Comparison of ENCODE assay signal across 11 mouse cellular contexts in the genomic region with DNA sequence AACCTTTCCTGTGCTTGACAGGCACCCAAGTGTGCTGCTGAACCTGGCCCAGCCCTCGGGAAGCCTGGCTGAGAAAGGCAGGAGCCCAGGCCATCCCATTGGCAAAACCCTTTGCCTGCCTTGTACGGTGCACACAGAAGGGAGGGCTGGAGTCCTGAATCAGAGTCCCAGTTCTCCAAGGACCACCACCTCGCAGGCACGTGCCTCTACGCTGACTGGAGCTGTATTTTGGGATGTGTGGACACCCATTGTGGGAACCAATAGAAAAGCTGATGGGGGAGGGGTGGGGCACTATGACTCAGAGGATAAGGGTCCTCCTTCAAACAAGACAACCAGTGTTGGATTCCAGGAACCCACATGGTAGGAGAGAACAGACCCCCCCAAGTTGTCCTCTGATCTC.
DNase-seq lines count a peak whose midpoint lies in the region; ATAC-seq and TF ChIP-seq lines count a peak whose summit lies in the region.
"Had no signal": no experiment of that assay in that cellular context is flagged by ENCODE, and none has a peak within 500 bp of the region (broad histone marks: within the 10 kb centered on the region; RNA-seq: fewer than 3 reads in every experiment).

No protein-coding gene starts in this region.

- peaks cover 4% of the 10 kb centered on the region; the same call in 1 of the 2 replicates for H3K36me3 ChIP-seq in heart, embryonic 10.5 days
- H3K36me3 ChIP-seq in lung, embryonic 14.5 days (ENCODE audit: insufficient read depth) = no peaks in the 10 kb centered on the region
- H3K36me3 ChIP-seq in embryonic facial prominence, embryonic 13.5 days = no peaks in the 10 kb centered on the region
- H3K36me3 ChIP-seq in limb, embryonic 15.5 days = no peaks in the 10 kb centered on the region

- no peak overlapping the region for H3K4me2 ChIP-seq in lung, embryonic 14.5 days
- H3K4me2 ChIP-seq in embryonic facial prominence, embryonic 13.5 days = no peak overlapping the region
- H3K4me2 ChIP-seq in limb, embryonic 15.5 days = no peak overlapping the region

- TF ChIP-seq CTCF in lung, embryonic 14.5 days (IDR thresholded peaks at IDR 0.05; ENCODE audit: low read depth) = no peak

- no peak for DNase-seq in heart, embryonic 10.5 days (ENCODE audit: low spot score)
- no peak for DNase-seq in heart, postnatal 10 days
- no peak for DNase-seq in lung, embryonic 14.5 days
- no peak for DNase-seq in lung, postnatal 36 days
- no peak for DNase-seq in embryo, embryonic 11 days
- DNase-seq: cerebellum, adult 2 months had no signal

- no peak overlapping the region for H3K4me3 ChIP-seq in heart, embryonic 10.5 days
- no peak overlapping the region for H3K4me3 ChIP-seq in lung, embryonic 14.5 days (ENCODE audit: low read depth, low read length)
- H3K4me3 ChIP-seq in embryonic facial prominence, embryonic 13.5 days = no peak overlapping the region
- H3K4me3 ChIP-seq in limb, embryonic 15.5 days = no peak overlapping the region

- H3K4me1 ChIP-seq in heart, embryonic 10.5 days = peaks cover 62% of the 10 kb centered on the region
- H3K4me1 ChIP-seq in lung, embryonic 14.5 days (ENCODE audit: insufficient read depth) = peaks cover 35% of the 10 kb centered on the region
- H3K4me1 ChIP-seq in embryonic facial prominence, embryonic 13.5 days = peaks cover 45% of the 10 kb centered on the region
- peaks cover 54% of the 10 kb centered on the region for H3K4me1 ChIP-seq in limb, embryonic 15.5 days

- H3K9ac ChIP-seq in lung, embryonic 14.5 days = no peak overlapping the region
- H3K9ac ChIP-seq in embryonic facial prominence, embryonic 13.5 days = no peak overlapping the region
- H3K9ac ChIP-seq in limb, embryonic 15.5 days = no peak overlapping the region

- H3K27ac ChIP-seq in heart, embryonic 10.5 days = peak overlapping the region; percentile 97
- peak overlapping the region; percentile 100; the same call in 1 of the 2 replicates for H3K27ac ChIP-seq in lung, embryonic 14.5 days (ENCODE audit: low read depth)
- peak overlapping the region; percentile 100 for H3K27ac ChIP-seq in embryonic facial prominence, embryonic 13.5 days
- H3K27ac ChIP-seq in limb, embryonic 15.5 days = peak overlapping the region; percentile 99
- H3K27ac ChIP-seq: macrophage had no signal

- no peaks in the 10 kb centered on the region for H3K27me3 ChIP-seq in heart, embryonic 10.5 days (ENCODE audit: insufficient read depth, poor library complexity, severe bottlenecking)
- H3K27me3 ChIP-seq in lung, embryonic 14.5 days (ENCODE audit: insufficient read depth, low read length) = no peaks in the 10 kb centered on the region
- no peaks in the 10 kb centered on the region for H3K27me3 ChIP-seq in embryonic facial prominence, embryonic 13.5 days
- H3K27me3 ChIP-seq in limb, embryonic 15.5 days = no peaks in the 10 kb centered on the region

- no peak for ATAC-seq in lung, embryonic 14.5 days (ENCODE audit: insufficient read depth)
- no peak for ATAC-seq in embryonic facial prominence, embryonic 13.5 days (ENCODE audit: insufficient number of reproducible peaks, insufficient read depth, low FRiP score, low TSS enrichment, low read depth)
- ATAC-seq in limb, embryonic 15.5 days (ENCODE audit: insufficient number of reproducible peaks, low FRiP score, low TSS enrichment, low read depth) = no peak
- no peak for ATAC-seq in megakaryocyte, adult 5-6 weeks (ENCODE audit: poor library complexity, severe bottlenecking)
- ATAC-seq: hindbrain, postnatal 0 days had no signal

- intact Hi-C loops in heart, postnatal 10 days (cut with DNase I) = loop anchor here (5.0 kb wide), 1 partner anchor 49 kb away; no protein-coding TSS in a partner anchor

- 55% methylated on average over 5 of the region's 5 CpGs for WGBS in heart, embryonic 10.5 days
- 70% methylated on average over 5 of the region's 5 CpGs for WGBS in lung, embryonic 14.5 days
- WGBS in embryonic facial prominence, embryonic 13.5 days = 60% methylated on average over 5 of the region's 5 CpGs
- WGBS in limb, embryonic 15.5 days = 66% methylated on average over 5 of the region's 5 CpGs

- no peaks in the 10 kb centered on the region; the same call in 1 of the 2 replicates for H3K9me3 ChIP-seq in heart, embryonic 10.5 days
- no peaks in the 10 kb centered on the region for H3K9me3 ChIP-seq in lung, embryonic 14.5 days (ENCODE audit: low read depth, low read length)
- H3K9me3 ChIP-seq in embryonic facial prominence, embryonic 13.5 days = peaks cover 4% of the 10 kb centered on the region
- H3K9me3 ChIP-seq in limb, embryonic 15.5 days = no peaks in the 10 kb centered on the region
